Mouse (Mus musculus): Measurements from ENCODE around the gene Ddx39b. TPM values are rescaled to one million over a fixed set of nuclear protein-coding genes. Genes with fewer than 3 reads are reported as not detected.

Gene Ddx39b
- polyA plus RNA-seq, 1 experiment: 290 TPM

DNA sequence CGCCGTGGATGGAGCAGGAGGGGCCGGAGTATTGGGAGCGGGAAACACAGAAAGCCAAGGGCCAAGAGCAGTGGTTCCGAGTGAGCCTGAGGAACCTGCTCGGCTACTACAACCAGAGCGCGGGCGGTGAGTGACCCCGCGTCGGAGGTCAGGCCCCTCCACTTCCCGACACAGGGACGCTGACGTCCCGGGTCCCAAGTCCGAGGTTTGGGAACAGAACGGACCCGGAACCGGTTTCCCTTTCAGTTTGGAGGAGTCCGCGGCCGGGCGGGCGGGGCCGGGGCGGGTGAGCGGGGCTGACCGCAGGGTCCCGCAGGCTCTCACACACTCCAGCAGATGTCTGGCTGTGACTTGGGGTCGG lies 22.0 kb downstream of the Ddx39b start:
- TF ChIP-seq POLR2A (IDR thresholded peaks at IDR 0.05; ENCODE audit: insufficient read depth, low read depth, low read length) (no peak), CTCF (IDR thresholded peaks at IDR 0.05; ENCODE audit: insufficient read depth, low read depth, low read length) (no peak)
- H3K4me3 ChIP-seq (ENCODE audit: insufficient read depth, low read depth, low read length): peak overlapping the region; percentile 72
- H3K27ac ChIP-seq (ENCODE audit: insufficient read depth, low read depth, low read length): no peak overlapping the region
- under 1% methylated on average over 31 of the region's 31 CpGs for WGBS
- H3K4me1 ChIP-seq (ENCODE audit: control insufficient read depth, insufficient read depth, low read length): peaks cover 6% of the 10 kb centered on the region; the same call in 1 of the 2 replicates

DNA sequence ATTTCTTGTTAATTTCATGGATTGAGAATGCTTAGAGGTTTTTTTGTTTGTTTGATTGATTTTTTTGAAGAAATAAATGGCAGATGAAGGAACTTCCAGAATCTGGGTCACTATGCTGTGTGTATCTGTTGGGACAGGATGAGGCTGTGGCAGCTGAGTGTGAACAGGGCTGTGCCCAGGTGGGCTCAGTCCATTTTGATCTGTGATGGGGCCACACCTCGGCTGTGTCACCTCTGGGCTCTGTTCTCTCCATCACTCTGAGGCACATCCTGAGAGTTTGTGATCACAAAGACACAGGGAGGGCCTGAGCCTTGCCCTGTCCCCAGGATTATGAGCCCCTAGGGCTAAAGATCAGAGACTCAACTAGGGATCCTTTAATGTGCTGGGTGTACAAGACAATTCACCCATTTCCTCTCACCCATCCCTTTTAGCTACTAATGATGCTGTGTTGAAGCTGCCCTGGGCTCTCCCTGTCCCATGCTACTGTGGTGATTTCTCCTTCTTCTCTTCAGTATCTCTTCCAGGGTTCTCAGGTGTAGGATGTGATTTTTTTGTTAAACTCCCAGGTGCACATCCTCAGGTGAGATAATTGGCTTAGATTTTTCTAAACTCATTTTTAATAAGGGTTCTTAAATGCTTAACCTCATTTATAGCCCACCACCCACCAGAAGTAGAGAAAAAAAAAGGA lies 26.0 kb downstream of the Ddx39b start:
- H3K4me1 ChIP-seq (ENCODE audit: control insufficient read depth, insufficient read depth, low read length): peaks cover 6% of the 10 kb centered on the region; the same call in 1 of the 2 replicates
- no peak for TF ChIP-seq CTCF (IDR thresholded peaks at IDR 0.05; ENCODE audit: insufficient read depth, low read depth, low read length)
- no peak for TF ChIP-seq POLR2A (IDR thresholded peaks at IDR 0.05; ENCODE audit: insufficient read depth, low read depth, low read length)
- H3K27ac ChIP-seq (ENCODE audit: insufficient read depth, low read depth, low read length): no peak overlapping the region
- 90% methylated on average over 1 of the region's 1 CpGs for WGBS
- no peak overlapping the region for H3K4me3 ChIP-seq (ENCODE audit: insufficient read depth, low read depth, low read length)

GRCm38 (mm10) chr17:35269653-35270347 lies 28.3 kb downstream of the Ddx39b start:
- Histone ChIP-seq H3K4me3 (ENCODE audit: insufficient read depth, low read depth, low read length) (no peak overlapping the region), H3K4me1 (ENCODE audit: control insufficient read depth, insufficient read depth, low read length) (no peaks in the 10 kb centered on the region), H3K27ac (ENCODE audit: insufficient read depth, low read depth, low read length) (no peak overlapping the region)
- TF ChIP-seq CTCF (IDR thresholded peaks at IDR 0.05; ENCODE audit: insufficient read depth, low read depth, low read length) (no peak), POLR2A (IDR thresholded peaks at IDR 0.05; ENCODE audit: insufficient read depth, low read depth, low read length) (no peak)
- 32% methylated on average over 3 of the region's 3 CpGs for WGBS

DNA sequence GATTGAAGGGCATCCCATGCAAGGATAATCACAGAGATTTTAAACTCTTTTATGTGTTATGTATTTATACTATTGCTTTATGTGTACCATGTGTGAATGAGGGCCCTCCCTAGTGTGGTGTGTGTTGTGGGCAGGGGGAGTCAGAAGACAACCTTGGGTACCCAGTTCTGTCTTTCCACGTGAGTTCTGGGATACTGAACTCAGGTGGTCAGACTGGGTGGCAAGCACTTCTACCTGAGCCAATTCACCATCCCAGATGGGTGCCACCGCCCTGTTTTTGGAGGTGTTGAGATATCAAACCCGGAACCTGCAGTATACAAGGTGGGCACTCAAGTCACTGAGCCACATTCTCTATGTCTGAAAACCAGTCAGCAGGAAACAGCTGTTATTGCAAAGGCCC lies 30.7 kb downstream of the Ddx39b start:
- Histone ChIP-seq H3K27ac (ENCODE audit: insufficient read depth, low read depth, low read length) (no peak overlapping the region), H3K4me3 (ENCODE audit: insufficient read depth, low read depth, low read length) (no peak overlapping the region), H3K4me1 (ENCODE audit: control insufficient read depth, insufficient read depth, low read length) (no peaks in the 10 kb centered on the region)
- WGBS: 81% methylated on average over 3 of the region's 3 CpGs
- TF ChIP-seq CTCF (IDR thresholded peaks at IDR 0.05; ENCODE audit: insufficient read depth, low read depth, low read length) (no peak), POLR2A (IDR thresholded peaks at IDR 0.05; ENCODE audit: insufficient read depth, low read depth, low read length) (no peak)

- no peaks in the 10 kb centered on the region for H3K4me1 ChIP-seq (ENCODE audit: control insufficient read depth, insufficient read depth, low read length)
- no peak overlapping the region for H3K27ac ChIP-seq (ENCODE audit: insufficient read depth, low read depth, low read length)
- 4% methylated on average over 11 of the region's 11 CpGs for WGBS
- H3K4me3 ChIP-seq (ENCODE audit: insufficient read depth, low read depth, low read length): no peak overlapping the region
- peak; percentile 92 for TF ChIP-seq CTCF (IDR thresholded peaks at IDR 0.05; ENCODE audit: insufficient read depth, low read depth, low read length)
- TF ChIP-seq POLR2A (IDR thresholded peaks at IDR 0.05; ENCODE audit: insufficient read depth, low read depth, low read length): no peak
Measured at GRCm38 (mm10) chr17:35274770-35275169, 33.2 kb downstream of the Ddx39b start.

GRCm38 (mm10) chr17:35276304-35276864 lies 34.8 kb downstream of the Ddx39b start:
- H3K4me3 ChIP-seq (ENCODE audit: insufficient read depth, low read depth, low read length): no peak overlapping the region
- H3K27ac ChIP-seq (ENCODE audit: insufficient read depth, low read depth, low read length): no peak overlapping the region
- 25% methylated on average over 13 of the region's 13 CpGs for WGBS
- no peak for TF ChIP-seq POLR2A (IDR thresholded peaks at IDR 0.05; ENCODE audit: insufficient read depth, low read depth, low read length)
- no peak for TF ChIP-seq CTCF (IDR thresholded peaks at IDR 0.05; ENCODE audit: insufficient read depth, low read depth, low read length)
- no peaks in the 10 kb centered on the region for H3K4me1 ChIP-seq (ENCODE audit: control insufficient read depth, insufficient read depth, low read length)

DNA sequence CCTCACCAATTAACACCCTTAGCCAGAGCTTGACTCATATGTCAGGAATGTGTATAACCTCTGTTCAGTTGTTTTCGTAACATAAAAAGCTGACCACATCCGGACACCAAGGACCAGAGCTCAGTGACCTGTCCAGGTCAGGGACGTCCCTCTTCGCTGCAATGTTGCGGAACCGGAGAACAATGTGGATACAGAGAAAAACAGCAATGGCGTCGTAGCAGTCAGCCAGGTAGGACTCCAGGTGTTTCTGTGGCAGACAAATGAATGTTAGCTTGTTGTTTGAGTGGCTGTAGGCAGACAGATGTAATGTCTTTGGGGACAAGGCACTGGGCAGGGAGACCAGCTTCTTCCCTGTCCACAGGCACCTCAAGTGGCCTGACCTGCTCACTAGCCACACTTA lies 36.5 kb downstream of the Ddx39b start:
- TF ChIP-seq CTCF (IDR thresholded peaks at IDR 0.05; ENCODE audit: insufficient read depth, low read depth, low read length): no peak
- no peak for TF ChIP-seq POLR2A (IDR thresholded peaks at IDR 0.05; ENCODE audit: insufficient read depth, low read depth, low read length)
- 90% methylated on average over 8 of the region's 8 CpGs for WGBS
- Histone ChIP-seq H3K4me1 (ENCODE audit: control insufficient read depth, insufficient read depth, low read length) (no peaks in the 10 kb centered on the region), H3K27ac (ENCODE audit: insufficient read depth, low read depth, low read length) (no peak overlapping the region), H3K4me3 (ENCODE audit: insufficient read depth, low read depth, low read length) (no peak overlapping the region)

DNA sequence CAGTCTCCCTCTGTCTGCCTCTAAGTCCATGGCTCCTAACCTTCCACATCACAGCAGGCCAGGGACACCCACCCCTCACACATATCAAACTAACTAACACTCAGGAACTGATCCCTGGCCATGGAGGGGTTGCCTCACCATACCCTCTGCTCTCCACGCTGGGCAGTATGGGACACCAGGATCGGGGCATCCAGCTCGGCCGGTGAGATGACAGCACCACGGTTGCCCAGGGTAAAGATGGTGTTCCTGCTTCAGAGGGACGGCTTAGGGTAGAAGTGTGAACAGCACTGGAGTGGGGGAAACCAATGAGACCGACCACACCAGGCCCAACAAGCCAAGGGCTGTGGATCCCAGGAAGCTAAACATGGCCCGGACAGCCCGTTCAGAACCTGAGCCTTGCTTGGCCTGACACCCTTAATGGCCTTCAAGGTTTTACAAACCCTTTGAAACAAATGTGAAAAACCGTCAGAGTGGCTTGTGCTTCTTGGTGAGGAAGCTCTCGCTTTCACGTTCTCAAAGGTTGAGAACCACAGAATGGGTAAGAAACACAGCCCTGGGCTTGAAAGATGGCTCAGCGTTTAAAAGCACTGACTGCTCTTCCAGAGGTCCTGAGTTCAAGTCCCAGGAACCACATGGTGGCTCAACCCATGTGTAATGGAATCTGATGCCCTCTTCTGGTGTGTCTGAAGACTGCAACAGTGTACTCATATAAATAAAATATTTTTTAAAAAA lies 37.6 kb downstream of the Ddx39b start:
- no peak overlapping the region for H3K27ac ChIP-seq (ENCODE audit: insufficient read depth, low read depth, low read length)
- 87% methylated on average over 13 of the region's 13 CpGs for WGBS

More for the DNA sequence above, 37.6 kb downstream of the Ddx39b start:
- H3K4me3 ChIP-seq (ENCODE audit: insufficient read depth, low read depth, low read length): no peak overlapping the region
- TF ChIP-seq CTCF (IDR thresholded peaks at IDR 0.05; ENCODE audit: insufficient read depth, low read depth, low read length): no peak
- no peak for TF ChIP-seq POLR2A (IDR thresholded peaks at IDR 0.05; ENCODE audit: insufficient read depth, low read depth, low read length)
- H3K4me1 ChIP-seq (ENCODE audit: control insufficient read depth, insufficient read depth, low read length): no peaks in the 10 kb centered on the region
